Mouse (Mus musculus): Measurements from ENCODE around the gene Aanat. TPM values are rescaled to one million over a fixed set of nuclear protein-coding genes. Genes with fewer than 3 reads are reported as not detected.

Aanat gene
- polyA plus RNA-seq, 1 experiment from 2014 or later: not detected

DNA sequence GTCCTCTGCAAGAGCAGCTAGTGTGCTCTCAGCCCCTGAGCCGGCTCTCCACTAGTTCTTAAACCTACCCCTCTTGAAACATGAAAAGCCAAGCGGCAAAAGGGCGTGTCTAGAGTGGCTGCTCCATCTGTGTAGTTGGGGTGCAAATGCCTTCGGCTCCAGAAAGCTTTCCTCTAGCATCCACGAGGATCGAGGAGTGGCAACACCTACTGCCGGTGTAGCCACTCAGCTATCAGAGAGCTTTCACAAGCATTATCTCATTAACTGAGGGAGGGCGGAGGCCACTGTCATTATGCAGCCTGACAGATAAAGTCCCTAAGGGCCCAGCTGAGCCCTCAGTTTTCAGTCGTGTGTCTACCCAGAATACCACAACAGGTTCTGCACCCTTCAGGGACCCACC is 33.8 kb downstream of the Aanat start:
- Histone ChIP-seq H3K4me1 (ENCODE audit: control insufficient read depth, insufficient read depth, low read length) (peaks cover 7% of the 10 kb centered on the region; the same call in 1 of the 2 replicates), H3K27me3 (ENCODE audit: control insufficient read depth, insufficient read depth, low read length) (peaks cover 19% of the 10 kb centered on the region), H3K4me3 (ENCODE audit: low read depth, low read length) (no peak overlapping the region), H3K4me2 (no peak overlapping the region), H3K9ac (ENCODE audit: low read length) (no peak overlapping the region), H3K27ac (ENCODE audit: low read depth, low read length) (no peak overlapping the region), H3K9me3 (ENCODE audit: control insufficient read depth, low read length) (no peaks in the 10 kb centered on the region), H3K36me3 (ENCODE audit: control insufficient read depth, insufficient read depth, low read length) (no peaks in the 10 kb centered on the region)
- 56% methylated on average over 9 of the region's 9 CpGs for WGBS
- DNase-seq (ENCODE audit: low spot score, missing footprints) (no peak), ATAC-seq (ENCODE audit: low FRiP score) (no peak)

- WGBS: 81% methylated on average over 10 of the region's 10 CpGs
- peaks cover 7% of the 10 kb centered on the region; the same call in 1 of the 2 replicates for H3K4me1 ChIP-seq (ENCODE audit: control insufficient read depth, insufficient read depth, low read length)
- DNase-seq (ENCODE audit: low spot score, missing footprints): no peak
Measured at GRCm38 (mm10) chr11:116620559-116621253, 34.5 kb downstream of the Aanat start.

GRCm38 (mm10) chr11:116621258-116621704 is 35.0 kb downstream of the Aanat start:
- 64% methylated on average over 6 of the region's 6 CpGs for WGBS
- ATAC-seq (ENCODE audit: low FRiP score) (no peak), DNase-seq (ENCODE audit: low spot score, missing footprints) (no peak)
- Histone ChIP-seq H3K4me1 (ENCODE audit: control insufficient read depth, insufficient read depth, low read length) (peaks cover 7% of the 10 kb centered on the region; the same call in 1 of the 2 replicates), H3K9ac (ENCODE audit: low read length) (no peak overlapping the region), H3K27ac (ENCODE audit: low read depth, low read length) (no peak overlapping the region), H3K4me2 (no peak overlapping the region), H3K4me3 (ENCODE audit: low read depth, low read length) (no peak overlapping the region), H3K9me3 (ENCODE audit: control insufficient read depth, low read length) (no peaks in the 10 kb centered on the region), H3K36me3 (ENCODE audit: control insufficient read depth, insufficient read depth, low read length) (no peaks in the 10 kb centered on the region), H3K27me3 (ENCODE audit: control insufficient read depth, insufficient read depth, low read length) (peaks cover 19% of the 10 kb centered on the region)

More at GRCm38 (mm10) chr11:116620559-116621253, 34.5 kb downstream of the Aanat start:
- Histone ChIP-seq H3K4me2 (no peak overlapping the region), H3K27ac (ENCODE audit: low read depth, low read length) (no peak overlapping the region), H3K4me3 (ENCODE audit: low read depth, low read length) (no peak overlapping the region), H3K9ac (ENCODE audit: low read length) (no peak overlapping the region), H3K27me3 (ENCODE audit: control insufficient read depth, insufficient read depth, low read length) (peaks cover 19% of the 10 kb centered on the region), H3K9me3 (ENCODE audit: control insufficient read depth, low read length) (no peaks in the 10 kb centered on the region), H3K36me3 (ENCODE audit: control insufficient read depth, insufficient read depth, low read length) (no peaks in the 10 kb centered on the region)
- no peak for ATAC-seq (ENCODE audit: low FRiP score)

- Histone ChIP-seq H3K4me1 (ENCODE audit: control insufficient read depth, insufficient read depth, low read length) (peaks cover 7% of the 10 kb centered on the region; the same call in 1 of the 2 replicates), H3K27ac (ENCODE audit: low read depth, low read length) (no peak overlapping the region), H3K9me3 (ENCODE audit: control insufficient read depth, low read length) (no peaks in the 10 kb centered on the region), H3K9ac (ENCODE audit: low read length) (peak overlapping the region; percentile 59), H3K4me3 (ENCODE audit: low read depth, low read length) (peak overlapping the region; percentile 57), H3K36me3 (ENCODE audit: control insufficient read depth, insufficient read depth, low read length) (no peaks in the 10 kb centered on the region), H3K4me2 (peak overlapping the region; percentile 82), H3K27me3 (ENCODE audit: control insufficient read depth, insufficient read depth, low read length) (peaks cover 19% of the 10 kb centered on the region)
- peak; percentile 65 for ATAC-seq (ENCODE audit: low FRiP score)
- DNase-seq (ENCODE audit: low spot score, missing footprints): peak; percentile 88
- 6% methylated on average over 40 of the region's 40 CpGs for WGBS
Measured at GRCm38 (mm10) chr11:116623281-116624124, 37.3 kb downstream of the Aanat start.

DNA sequence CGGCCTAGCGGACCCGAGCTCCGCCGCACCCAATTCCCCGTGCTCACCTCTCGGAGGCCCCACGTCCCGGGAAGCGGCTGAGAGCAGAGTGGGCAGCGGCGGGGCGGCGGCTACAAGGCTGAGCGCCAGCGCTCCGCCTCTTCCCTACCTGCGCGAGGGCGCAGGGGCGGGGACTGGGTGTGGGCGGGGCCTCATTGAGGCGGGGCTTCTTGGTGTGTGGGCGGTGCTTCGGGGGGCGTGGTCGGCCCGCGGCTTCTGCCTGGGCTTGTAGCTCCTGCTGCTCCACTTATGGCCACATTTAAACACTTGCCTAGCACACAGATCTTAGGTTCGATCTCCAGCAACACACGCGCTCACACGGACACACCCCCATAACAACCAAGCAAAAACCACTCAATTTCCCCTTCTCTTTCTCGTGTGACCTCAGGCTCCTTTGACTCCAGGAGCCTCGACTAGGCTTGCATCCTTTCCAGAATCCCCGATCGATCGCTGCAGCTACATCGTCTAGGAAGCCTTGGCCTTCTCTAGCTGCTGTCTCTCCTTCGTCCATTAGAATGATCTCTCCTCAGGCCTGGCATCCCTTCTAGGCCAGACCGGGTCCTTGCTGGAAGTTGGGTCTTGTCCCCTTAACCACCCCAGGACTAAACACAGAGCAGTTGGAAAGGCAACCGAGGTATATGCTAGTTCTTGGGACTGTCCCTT is 38.0 kb downstream of the Aanat start:
- Histone ChIP-seq H3K27me3 (ENCODE audit: control insufficient read depth, insufficient read depth, low read length) (peaks cover 19% of the 10 kb centered on the region), H3K4me2 (peak overlapping the region; percentile 82), H3K9me3 (ENCODE audit: control insufficient read depth, low read length) (no peaks in the 10 kb centered on the region), H3K4me1 (ENCODE audit: control insufficient read depth, insufficient read depth, low read length) (peaks cover 7% of the 10 kb centered on the region; the same call in 1 of the 2 replicates), H3K36me3 (ENCODE audit: control insufficient read depth, insufficient read depth, low read length) (no peaks in the 10 kb centered on the region), H3K27ac (ENCODE audit: low read depth, low read length) (no peak overlapping the region), H3K4me3 (ENCODE audit: low read depth, low read length) (peak overlapping the region; percentile 57), H3K9ac (ENCODE audit: low read length) (peak overlapping the region; percentile 59)
- peak; percentile 71 for ATAC-seq (ENCODE audit: low FRiP score)
- peak; percentile 97 for DNase-seq (ENCODE audit: low spot score, missing footprints)
- WGBS: 16% methylated on average over 30 of the region's 42 CpGs

DNA sequence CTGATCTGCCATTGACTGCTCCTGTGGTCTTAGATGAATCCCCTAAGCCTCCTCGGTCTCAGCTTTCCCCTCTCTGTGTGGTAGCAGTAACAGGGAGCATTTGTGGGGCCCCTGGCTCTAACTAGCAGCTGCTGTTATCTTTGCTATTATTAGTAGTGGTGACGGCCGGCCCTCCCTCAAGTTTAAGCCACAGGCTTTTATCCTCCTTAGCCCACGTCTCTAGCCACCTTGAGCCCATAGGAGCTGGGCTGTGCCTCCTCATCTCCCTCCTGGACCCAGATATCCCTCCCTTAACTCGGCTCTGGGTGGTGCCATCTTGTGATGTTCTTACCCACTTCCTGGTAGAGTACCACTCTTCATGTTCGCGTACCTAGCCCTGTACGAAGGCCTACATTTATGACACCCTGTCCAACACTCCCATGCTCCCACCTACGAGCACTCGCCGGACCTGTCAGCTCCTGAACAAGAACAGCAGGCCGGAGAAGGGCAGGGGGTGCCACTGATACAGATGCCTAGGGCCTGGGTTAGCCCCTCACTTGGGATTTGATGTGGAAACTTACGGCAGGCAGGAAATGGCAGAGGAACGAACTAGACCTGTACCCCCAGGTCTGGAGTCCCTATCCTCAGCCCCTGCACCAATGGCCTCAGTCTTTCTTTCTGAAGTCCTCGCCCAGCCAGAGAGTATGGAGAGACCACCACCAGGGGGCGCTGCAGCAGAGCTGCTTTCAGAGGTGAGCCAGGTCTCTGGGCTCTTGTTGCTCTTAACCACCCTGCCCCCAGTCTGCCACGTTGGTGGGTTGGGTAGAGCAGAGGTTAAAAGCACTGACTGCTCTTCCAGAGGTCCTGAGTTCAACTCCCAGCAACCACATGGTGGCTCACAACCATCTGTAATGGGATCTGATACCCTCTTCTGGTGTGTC is 39.1 kb downstream of the Aanat start:
- Histone ChIP-seq H3K4me1 (ENCODE audit: control insufficient read depth, insufficient read depth, low read length) (peaks cover 7% of the 10 kb centered on the region; the same call in 1 of the 2 replicates), H3K9ac (ENCODE audit: low read length) (no peak overlapping the region), H3K36me3 (ENCODE audit: control insufficient read depth, insufficient read depth, low read length) (no peaks in the 10 kb centered on the region), H3K27ac (ENCODE audit: low read depth, low read length) (no peak overlapping the region), H3K4me2 (no peak overlapping the region), H3K27me3 (ENCODE audit: control insufficient read depth, insufficient read depth, low read length) (peaks cover 19% of the 10 kb centered on the region), H3K9me3 (ENCODE audit: control insufficient read depth, low read length) (no peaks in the 10 kb centered on the region), H3K4me3 (ENCODE audit: low read depth, low read length) (no peak overlapping the region)
- 74% methylated on average over 17 of the region's 17 CpGs for WGBS
- no peak for ATAC-seq (ENCODE audit: low FRiP score)
- DNase-seq (ENCODE audit: low spot score, missing footprints): peak; percentile 93

GRCm38 (mm10) chr11:116626299-116627071 is 40.3 kb downstream of the Aanat start, which contains the start of gene Rhbdf2:
Rhbdf2 (minus strand) TSS chr11:116627019.
- no peak within 1 kb of the TSS for H3K27ac ChIP-seq (ENCODE audit: low read depth, low read length)
- DNase-seq (ENCODE audit: low spot score, missing footprints): no peak
- H3K36me3 ChIP-seq (ENCODE audit: control insufficient read depth, insufficient read depth, low read length): no peaks in the 10 kb centered on the region
- H3K9ac ChIP-seq (ENCODE audit: low read length): no peak within 1 kb of the TSS
- H3K4me1 ChIP-seq (ENCODE audit: control insufficient read depth, insufficient read depth, low read length): peaks cover 5% of the 10 kb centered on the region; the same call in 1 of the 2 replicates
- H3K4me2 ChIP-seq: no peak within 1 kb of the TSS
- ATAC-seq (ENCODE audit: low FRiP score): no peak
- no peak within 1 kb of the TSS for H3K4me3 ChIP-seq (ENCODE audit: low read depth, low read length)
- no peaks in the 10 kb centered on the region for H3K9me3 ChIP-seq (ENCODE audit: control insufficient read depth, low read length)
- peaks cover 19% of the 10 kb centered on the region for H3K27me3 ChIP-seq (ENCODE audit: control insufficient read depth, insufficient read depth, low read length)
- 68% methylated on average over 10 of the region's 10 CpGs for WGBS
